Mouse (Mus musculus): ENCODE data around the gene Gmds.

GRCm38 (mm10) chr13:31823316-31823715 lies 515.2 kb downstream of the Gmds start:
- TF ChIP-seq POLR2A (IDR thresholded peaks at IDR 0.05; ENCODE audit: borderline replicate concordance, low read depth, low read length) = no peak
- TF ChIP-seq CTCF (IDR thresholded peaks at IDR 0.05; ENCODE audit: low read depth, low read length) = no peak

All from bone marrow macrophage, adult 2 months (primary cell).